Mouse (Mus musculus): ENCODE data around the gene Coro7.
"Not testable (repeated sequence)": the region's sequence is repeated elsewhere in the genome, so short reads cannot be mapped to it uniquely, and the experiment has no call there.

Coro7 gene

DNA sequence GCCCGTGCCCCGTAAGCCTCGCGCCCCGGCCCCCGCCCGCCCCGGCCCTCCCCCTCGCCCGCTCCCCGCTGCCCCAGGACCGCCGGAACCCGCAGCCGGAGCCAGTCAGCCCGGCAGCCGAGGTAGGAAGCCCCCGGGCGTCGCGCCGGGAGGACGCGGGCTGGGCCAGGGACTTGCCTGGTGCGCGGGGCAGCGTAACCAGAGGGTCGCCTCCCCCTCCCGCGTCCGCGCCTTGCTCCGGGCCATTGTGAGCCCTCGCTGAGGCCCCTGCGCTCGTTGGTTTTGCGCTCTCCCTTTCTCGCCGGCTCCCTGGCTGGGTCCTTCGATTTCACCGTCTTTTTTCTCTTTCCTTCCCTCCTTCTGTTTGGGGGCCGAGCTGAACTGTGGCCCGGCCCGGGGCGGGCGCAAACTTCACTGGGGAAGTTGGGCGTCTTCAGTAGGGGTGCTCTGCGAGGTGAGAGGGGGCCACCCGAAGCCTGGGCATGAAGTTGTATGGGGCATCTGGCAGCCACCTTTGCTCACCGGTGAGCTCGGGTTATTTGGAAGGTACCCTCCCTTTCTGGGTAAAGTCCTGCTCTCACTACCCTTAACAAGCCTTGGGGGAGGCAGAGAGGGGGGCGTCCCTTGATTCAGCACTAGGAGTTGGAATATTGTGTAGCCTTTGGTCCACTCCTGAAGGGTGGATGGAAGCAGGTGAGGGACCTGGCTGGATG lies 84.6 kb downstream of the Coro7 start:
- DNase-seq (ENCODE audit: low read depth, low spot score): peak; percentile 53

DNA sequence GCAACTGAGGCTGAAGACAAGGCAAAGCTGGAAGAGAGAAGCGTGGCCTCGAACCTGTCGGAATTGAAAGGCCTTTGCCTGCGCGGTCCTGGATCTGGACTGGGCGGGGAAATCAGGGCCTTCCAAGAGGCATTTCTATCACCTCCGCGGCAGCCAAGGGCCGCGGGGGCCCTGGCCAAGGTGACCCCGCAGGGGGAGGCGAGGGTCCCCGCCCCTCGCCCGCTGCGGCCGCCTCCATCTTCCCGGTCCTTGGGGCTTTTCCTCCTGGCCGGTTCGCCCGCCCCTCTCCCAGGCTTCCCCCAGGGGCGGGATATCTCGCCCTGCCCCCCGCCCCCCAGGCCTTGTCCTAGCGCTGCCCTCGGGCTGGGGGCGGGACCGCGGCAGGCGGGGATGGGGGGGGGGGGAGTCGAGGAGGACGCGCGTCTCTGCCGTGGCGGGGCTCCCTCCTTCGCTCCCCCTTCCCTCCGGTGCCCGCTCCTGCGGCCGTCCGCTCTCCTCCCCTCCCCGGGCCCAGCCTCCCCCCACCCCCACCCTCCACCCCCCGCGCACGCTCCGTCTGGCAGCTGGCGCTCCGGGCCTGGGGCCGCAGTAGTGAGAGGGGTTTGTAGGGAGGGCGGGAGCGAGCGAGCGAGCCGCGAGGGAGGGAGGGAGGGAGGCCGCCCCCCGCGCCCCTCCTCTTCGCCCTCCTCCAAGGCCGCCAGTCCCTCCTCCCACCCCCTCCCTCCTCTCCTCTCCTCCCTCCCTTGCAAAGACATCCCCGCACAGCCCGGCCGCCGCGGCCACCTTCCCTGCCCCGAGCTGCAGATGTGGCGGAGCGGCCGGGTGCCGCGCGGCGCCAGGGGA lies 85.4 kb downstream of the Coro7 start, which contains the start of gene Glis2:
Glis2 (plus strand) TSS at position 743 of the 843 bp plus-strand sequence.
- DNase-seq (ENCODE audit: low read depth, low spot score): peak; percentile 74

DNA sequence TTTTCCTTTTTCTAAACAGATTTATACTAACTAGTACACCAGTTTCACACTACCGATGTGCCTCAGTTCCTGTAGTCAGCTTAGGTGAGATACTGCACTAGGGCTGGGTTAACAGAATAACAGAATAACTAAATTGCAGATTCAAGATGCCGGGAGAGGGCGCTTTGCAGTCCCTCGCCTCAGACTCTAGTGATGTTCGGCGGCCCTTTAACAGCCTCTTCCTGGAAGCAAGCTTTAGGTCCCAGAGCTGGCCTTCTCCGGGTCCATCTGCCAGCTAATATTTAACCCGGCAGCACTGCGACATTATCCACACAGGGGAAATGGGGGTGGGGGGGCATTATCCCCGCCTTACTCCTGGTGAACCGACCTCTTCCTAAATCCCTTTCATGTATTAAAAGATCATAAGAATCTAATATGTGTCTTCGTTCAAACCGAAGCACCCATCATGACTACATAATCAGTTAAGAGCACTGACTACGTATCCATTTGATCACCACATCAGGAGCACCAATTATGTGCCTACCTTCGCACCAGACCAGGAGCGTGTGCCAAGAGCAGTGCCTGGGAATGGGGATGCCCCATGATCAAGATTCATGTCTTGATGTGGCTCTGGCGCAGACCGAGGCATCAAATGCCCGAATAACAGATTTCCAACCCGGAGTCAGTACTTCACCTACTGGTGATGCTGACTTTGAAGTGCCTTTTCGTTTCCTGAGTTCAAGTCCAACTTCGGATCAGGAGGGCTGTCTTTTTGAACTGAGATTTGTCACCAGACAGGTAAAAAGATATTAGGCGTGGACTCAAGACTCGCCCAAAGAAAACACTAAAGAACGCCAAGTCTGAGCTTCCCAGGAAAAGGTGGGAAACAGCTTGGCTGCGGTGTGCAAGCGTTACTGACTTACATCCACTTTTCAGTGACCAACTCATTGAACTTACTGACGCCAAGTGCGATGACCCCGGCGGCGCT lies 86.4 kb downstream of the Coro7 start:
- DNase-seq (ENCODE audit: low read depth, low spot score): peak; percentile 65

DNA sequence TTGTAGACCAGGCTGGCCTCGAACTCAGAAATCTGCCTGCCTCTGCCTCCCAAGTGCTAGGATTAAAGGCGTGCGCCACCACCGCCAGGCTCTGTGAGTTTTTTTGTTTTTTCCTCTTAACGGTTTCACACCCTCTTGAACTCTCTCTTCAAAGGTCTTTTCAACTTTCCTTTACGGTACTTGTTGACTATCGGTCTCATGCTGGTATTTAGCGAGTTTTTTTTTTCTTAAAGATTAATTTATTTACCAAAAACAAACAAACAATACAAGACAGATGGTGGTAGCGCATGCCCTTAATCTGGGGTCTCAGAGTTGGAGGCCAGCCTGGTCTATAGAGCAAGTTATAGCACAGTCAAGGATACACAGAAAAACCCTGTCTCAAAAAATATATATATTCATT lies 89.3 kb downstream of the Coro7 start:
- DNase-seq (ENCODE audit: low read depth, low spot score): peak; percentile 27

DNA sequence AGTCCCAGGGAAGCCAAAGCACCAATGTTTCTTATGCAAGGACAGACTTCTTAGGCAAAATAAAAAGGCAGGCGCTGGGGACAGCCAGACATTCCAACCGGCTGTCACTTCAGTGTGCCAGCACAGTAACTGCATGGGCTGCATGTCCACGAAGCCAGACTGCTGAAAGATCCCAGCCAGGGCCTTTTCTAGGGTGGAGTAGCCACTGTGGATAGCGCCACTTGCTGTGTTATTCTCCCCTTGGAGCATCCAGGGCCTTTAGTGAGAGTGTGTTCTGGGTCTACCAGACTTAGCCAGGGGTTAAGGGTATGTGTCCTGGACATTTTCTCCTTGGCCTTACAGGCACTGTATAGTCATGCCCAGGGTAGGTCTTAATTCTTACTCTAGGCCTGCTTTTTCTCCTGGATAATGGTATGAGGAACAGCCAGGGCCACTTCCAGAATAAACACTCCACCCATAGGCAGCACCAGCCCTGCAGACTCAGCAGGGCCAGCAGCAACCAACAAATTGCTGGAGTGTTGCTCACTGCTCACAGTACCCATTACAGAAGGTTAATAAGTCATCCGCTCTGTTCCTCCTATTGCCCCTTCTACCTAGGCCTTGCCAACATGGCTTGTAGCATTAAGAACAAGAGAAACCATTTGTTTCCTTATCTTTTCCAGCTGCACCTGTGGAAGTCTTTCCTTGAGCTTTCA lies 91.9 kb downstream of the Coro7 start:
- no peak for DNase-seq (ENCODE audit: low read depth, low spot score)

DNA sequence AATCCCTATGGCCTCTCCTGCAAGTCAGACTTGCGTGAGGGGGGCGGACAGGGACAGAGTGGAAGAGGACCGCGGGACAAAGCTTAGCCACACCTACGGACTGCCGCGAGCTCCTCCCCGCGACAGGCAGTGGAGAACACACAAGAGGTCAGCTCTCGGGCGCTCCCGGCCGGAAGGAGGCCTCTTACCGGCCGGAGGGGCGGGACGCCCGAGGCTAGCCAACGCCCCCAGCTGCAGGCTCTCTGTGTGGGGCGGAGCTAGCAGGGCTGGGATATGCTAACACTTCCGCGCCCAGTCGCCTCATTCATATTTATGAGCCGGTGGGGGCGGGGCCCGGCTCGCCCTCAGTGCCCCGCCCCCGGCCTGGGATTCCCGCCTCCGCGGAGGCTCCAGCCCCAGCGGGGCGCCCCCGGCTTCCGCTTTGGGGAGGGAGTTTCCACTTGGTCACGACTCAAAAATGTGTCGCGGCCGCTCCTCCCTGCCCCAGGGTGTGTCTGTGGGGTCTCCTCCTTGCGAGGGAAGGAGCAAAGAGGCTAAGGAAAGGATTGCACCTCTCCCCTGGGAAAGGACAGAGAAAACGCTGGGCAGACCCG lies 93.0 kb downstream of the Coro7 start:
- DNase-seq (ENCODE audit: low read depth, low spot score): peak; percentile 99

DNA sequence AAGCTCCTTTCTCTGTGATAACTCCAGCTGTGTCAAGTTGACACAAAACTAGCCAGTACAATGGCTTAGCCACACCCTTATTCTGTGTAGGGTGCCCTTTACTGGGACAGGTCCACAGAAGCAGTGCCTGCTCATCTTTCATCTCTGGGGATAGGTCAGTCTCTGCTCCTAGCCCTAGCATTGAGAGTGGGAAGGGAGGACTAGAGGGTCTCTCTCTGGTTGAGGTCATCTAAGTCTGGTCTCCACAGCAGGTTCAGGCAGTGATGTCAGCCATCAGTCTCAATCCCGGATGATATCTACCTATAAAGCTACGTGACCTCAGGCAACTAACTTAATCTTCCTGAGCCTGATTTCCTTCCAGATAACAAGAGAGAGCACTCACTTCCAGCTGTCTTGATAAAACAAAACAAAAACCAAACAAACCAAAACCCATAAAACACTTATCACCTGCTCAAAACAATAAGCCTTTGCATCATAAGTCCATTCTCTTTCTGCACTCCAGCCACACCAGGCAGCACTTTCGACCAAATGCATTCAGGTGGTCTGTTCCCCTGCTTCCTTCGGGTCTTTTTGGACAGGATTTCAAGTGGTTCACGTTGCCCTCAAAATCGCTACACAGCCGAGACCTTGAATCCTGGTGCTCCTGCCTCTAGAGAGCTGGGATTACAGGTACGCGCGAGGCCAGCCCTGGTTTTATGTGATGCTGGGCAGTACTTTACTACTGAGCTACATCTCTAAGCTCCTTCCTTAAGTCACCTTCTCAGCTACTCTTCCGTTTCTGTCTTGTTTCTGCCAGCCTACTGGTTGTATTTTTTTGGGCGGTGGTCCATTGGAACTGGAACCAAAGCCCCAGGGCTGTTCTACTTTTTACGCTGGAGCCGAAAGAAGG lies 93.7 kb downstream of the Coro7 start:
- DNase-seq (ENCODE audit: low read depth, low spot score): no peak

DNA sequence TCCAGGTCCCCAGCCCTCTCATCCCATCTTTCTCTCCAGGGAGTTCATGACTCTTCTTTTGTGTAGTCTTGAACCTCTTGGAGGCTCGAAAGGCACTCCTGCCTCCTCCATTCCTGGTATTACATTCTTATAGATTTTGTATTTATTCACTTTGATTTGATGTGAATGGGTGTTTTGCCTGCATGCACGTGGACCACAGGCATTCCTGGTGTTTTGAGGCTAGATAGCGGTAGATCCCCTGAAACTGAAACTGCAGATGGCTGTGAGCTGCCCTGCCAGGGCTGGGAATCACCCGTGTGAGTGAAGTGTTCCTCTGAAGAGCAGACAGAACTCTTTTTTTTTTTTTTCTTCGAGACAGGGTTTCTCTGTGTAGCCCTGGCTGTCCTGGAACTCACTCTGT lies 95.1 kb downstream of the Coro7 start:
- DNase-seq (ENCODE audit: low read depth, low spot score): peak; percentile 12

DNA sequence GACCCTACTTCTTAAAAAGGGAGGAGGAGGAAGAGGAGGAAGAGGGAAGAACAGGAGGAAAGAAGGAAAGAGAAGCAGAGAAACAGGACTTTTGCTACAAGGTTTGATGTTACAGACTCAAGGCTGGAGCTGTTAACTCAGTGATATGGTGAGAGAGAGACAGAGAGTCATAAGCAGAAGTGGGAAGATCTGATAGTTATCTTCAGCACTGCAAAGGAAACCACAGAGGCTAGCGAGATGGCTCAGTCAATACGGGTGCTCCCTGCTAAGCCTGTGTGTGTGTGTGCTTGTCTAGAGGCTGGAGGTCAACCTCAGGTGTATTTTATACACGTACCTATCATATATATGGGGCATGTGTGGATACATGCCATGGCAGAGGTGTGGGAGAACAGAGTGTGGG lies 95.8 kb downstream of the Coro7 start:
- peak; percentile 72 for DNase-seq (ENCODE audit: low read depth, low spot score)

DNA sequence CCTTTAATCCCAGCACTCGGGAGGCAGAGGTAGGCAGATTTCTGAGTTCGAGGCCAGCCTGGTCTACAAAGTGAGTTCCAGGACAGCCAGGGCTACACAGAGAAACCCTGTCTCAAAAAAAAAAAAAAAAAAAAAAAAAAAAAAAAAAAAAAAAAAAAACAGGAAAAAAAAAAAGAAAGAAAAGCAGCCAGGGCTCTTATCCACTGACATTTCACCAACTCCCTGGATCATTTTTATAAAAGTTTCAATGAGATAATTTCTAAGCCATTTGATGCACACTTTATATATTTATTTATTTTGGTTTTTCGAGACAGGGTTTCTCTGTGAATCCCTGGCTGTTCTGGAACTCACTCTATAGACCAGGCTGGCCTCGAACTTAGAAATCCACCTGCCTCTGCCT lies 98.4 kb downstream of the Coro7 start:
- not testable (repeated sequence) for DNase-seq (ENCODE audit: low read depth, low spot score)

DNA sequence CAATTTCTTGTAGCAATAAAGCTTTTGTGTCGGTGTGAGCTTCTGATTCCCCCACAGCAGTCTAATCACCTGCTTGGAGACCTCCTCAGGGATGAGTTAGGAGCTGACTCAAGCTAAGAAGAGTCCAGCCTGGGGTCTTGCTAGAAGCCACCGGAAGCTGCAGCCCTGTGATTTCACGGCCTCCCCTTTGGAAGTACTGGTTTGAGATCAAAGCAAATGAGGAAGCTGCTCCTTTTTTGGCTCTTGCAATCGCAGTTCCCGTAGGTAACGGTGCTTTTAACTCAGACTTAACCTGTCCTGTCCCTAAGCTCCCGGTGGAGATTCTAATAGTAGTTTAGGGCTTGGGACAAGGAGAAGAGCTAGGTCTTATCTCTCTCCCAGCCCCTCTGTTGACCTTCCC lies 100.9 kb downstream of the Coro7 start:
- no peak for DNase-seq (ENCODE audit: low read depth, low spot score)

DNA sequence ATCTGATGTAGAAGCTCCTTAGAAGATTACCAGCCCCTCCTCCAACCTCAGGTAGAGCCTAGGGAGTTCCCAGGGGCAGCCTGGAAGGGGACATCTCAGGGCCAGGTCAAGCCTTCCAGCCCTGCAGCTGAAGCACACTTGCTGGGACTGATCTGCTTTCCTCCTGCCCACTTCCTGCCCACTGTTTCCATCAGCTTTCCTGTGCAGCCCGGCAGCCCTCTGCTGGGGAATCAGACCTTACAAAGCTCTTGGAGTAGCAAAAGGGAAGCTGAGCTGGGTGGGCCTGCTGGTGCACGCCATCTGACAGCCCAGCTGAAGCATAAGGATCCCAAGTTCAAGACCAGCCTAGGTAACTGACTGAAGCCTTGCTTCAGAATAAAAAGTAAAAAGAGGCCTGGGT lies 102.7 kb downstream of the Coro7 start:
- no peak for DNase-seq (ENCODE audit: low read depth, low spot score)

All from A20 (cell line).